Mouse (Mus musculus): ENCODE measurements at regions not wholly inside any gene's neighbourhood (a gene's known extent, or its start where the extent isn't known, plus 50 kb on each side); places are given as distances from the start of the nearest gene placed in this dataset.
"Not testable (repeated sequence)": the region's sequence is repeated elsewhere in the genome, so short reads cannot be mapped to it uniquely, and the experiment has no call there.

DNA sequence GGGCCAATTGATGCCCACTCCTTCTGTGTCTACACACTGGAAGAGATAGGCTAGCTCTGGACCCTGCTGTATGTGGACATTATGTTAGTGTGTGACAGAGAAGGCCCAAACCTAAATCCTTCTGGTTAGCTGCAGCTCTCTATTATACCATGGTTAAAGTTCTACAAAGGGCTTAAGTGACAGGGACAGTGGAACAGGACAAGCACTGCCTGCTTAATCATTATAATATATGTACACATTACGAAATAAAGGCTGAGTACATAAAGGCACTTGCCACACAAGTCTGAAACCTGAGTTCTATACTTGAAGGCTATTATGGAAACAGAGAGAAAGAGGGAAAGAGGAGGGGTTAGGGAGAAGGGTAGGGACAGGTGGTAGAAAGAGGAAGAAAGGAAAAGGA lies 55.2 kb downstream of the Rdh14 start:
- DNase-seq (ENCODE audit: low spot score in 2 of 2): no peak

DNA sequence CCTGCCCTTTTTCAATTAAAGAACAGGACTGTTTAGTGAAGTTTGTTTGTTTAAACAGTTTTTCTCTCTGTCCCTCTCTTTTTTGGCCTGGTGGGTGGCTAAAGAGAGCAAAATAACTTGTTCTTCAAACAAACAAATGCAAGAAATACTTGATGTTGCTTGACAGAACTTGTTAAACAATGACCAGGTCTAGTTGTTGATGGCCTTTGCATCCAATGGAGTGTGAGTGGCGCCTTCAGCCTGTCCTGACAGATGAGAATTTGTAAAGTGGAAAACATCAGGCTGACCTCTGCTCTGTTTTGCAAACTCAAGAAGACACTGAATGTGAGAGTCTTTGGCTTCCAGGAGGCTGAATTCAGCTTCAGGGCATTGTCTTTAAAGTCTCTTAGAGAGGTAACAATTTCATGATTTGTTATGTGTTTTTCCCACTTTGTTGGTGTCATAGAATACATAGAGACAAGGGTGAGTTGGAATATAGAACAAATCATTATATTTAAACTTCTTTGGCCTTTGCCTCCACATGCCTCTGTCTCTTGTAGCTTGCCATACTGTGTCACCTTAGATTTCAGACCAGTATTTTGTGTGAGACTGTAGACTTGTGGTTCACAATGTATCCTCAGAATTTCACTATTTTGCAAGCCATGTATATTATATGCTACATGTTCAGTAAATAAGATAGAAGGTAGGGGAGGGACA lies 67.5 kb downstream of the Rdh14 start:
- no peak for DNase-seq (ENCODE audit: low spot score in 2 of 2)

DNA sequence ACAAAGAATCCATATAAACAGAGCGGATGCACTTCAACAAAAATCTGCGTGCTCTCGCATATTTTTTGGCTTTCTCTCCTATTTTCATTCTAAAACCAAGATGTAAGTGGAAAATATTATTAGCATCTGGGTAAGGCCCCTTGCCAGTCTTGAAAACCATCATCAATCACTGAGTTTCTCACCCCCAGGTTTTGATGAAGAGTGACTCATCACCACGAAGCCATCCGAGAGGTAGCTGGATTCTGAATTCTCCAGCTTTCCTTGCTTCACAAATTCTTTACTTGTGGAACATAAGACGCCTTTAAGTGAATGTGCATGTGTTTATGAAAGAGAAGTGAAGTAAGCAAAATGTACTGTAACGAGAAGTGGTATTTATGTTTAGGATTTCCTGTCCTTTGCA lies 71.2 kb downstream of the Rdh14 start:
- DNase-seq (ENCODE audit: low spot score in 2 of 2): no peak

DNA sequence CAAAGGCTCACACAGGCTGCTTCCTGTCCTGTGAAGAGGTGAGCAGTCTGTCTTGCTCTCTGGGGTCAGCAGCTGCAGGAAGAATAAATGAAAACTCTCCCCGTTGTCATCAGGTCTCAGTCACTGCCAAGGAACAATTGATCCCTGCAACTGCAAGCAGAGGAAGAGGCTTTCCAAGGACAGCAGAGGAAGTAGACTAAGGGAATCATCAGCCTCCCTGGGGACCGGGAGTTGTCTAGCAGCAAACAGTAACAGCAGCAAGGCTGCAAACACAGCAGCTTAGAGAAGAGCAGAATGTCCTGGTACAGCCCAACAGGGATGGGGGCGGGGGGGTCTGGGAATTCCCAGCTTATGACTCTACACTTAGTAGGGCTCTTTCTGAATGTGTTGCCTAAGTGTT lies 72.4 kb downstream of the Rdh14 start:
- DNase-seq (ENCODE audit: low spot score in 2 of 2): no peak

DNA sequence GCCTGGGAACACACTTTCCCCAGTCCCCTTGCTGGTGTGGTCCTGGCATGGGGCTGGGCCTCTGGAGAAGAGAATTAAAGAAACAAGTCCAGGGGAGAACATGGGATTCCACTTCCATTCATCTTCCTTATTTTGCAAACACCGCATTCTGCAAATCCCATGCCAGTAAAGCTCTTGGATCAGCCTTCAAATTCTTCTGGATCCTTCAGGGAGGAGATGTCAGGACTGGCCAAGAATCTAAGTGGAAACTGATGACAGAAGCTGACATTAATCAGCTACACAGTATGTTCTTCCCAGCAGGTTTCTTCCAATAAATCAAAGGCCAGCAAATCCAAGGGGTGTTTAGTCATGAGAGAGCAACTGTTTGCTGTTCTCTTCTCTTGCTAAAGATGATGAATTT lies 83.4 kb downstream of the Rdh14 start:
- no peak for DNase-seq (ENCODE audit: low spot score in 2 of 2)

DNA sequence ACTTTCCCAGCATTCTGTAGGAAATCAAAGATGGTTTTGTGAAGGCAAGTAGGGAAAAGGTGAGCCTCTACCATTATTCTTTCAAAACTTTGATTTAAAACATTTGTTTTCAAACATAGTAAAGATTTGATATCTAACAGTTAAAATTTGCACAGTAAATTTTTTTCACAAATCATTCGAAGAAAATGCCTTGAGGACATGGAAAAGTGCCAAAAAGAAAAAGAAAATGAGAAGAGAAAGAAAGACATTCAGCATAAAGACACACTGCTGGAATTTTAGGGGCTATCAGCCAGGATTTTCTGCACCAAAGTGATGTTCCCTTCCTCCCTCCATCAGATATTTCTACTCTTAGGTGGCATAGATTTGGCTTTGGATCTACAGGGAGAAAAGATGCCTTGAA lies 90.2 kb downstream of the Rdh14 start:
- no peak for DNase-seq (ENCODE audit: low spot score in 2 of 2)

DNA sequence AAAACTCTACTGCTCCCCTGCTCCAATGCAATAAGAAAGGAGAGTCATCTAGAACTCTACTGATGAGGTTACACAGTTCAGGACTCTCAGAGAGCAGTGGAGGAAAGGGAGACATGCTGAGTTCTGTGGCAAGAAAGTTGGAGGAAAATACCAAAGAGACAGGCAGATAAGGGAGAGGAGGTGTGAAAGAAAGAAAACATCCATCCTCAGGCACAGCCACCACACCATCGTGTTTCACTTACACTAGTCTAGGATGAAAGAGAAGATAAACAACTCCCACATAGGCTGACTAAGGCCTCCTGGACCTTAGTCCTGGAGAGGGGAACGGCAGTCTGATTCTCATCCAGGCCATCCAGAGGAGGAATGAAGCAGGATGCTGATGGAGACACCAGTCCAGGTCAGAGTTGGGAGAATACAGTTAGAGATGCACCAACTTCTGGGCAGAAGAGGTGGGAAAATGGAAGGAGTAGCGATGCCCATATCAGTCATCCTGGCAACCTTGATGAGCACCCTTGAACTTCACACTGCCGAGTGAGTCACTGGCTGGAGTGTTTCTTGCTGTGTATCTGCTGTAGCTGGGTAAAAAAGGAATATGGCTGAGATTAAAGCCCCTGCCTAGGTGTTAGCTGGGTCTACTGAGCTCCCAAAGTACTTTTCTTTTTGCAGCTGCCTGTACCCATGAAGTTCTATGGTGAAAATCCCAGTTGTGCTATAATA lies 91.9 kb downstream of the Rdh14 start:
- no peak for DNase-seq (ENCODE audit: low spot score in 2 of 2)

DNA sequence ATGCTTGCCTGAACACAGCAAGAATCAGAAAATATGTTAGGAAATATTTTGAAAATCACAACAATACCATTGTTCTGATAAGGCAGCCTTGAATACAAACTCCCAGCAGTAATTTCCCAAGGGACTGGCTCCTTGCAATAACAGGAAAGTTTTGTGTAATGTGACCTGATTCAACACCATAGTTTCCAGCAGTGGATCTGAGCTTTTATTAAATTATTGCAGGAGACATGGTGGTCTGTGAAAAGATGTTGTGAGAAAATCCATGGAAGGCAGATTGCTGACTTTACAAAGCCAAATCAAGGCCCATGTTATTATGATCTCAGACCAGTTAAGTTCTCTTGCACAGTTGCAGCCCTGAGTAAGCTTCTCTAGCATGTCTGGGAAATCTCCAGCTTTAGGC lies 116.1 kb downstream of the Rdh14 start:
- no peak for DNase-seq (ENCODE audit: low spot score in 2 of 2)

DNA sequence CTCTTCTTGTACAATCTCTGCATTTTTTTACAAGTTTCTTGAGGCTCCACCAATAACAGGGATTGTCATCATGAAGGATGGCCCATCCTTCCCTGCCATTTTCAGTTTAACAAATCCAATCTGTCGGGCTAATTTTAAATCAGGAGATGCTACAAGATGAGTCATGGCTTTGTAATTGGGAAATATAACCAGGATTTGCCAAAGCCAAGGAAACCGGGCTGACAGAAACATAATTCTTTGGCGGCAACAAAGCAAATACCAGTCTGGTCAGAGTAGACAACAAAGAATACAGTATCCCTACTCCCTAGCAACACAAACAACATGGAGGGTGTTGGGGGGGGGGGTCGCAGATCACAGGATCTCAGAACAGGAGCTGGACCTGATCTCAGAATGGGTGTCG lies 123.0 kb downstream of the Rdh14 start:
- no peak for DNase-seq (ENCODE audit: low spot score in 2 of 2)

DNA sequence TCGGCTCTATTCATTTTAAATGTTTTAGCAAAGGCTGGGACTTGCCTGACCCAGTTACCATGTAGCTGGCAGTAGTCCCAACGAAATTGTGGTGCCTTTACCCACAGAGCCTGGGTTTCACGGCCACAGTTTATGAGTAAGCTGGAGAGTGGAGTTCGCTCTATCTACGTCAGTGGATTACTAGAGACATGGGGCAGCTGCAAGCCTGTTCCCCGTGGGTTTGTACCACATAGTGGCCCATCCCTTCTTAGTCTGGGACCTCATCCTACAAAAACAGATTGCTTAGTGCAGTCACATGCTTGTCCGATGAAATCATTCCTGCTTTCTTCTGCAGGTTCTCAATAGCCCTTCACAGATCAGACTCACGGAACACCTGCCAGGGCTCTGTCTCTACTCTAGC lies 123.7 kb downstream of the Rdh14 start:
- DNase-seq (ENCODE audit: low spot score in 2 of 2): no peak

DNA sequence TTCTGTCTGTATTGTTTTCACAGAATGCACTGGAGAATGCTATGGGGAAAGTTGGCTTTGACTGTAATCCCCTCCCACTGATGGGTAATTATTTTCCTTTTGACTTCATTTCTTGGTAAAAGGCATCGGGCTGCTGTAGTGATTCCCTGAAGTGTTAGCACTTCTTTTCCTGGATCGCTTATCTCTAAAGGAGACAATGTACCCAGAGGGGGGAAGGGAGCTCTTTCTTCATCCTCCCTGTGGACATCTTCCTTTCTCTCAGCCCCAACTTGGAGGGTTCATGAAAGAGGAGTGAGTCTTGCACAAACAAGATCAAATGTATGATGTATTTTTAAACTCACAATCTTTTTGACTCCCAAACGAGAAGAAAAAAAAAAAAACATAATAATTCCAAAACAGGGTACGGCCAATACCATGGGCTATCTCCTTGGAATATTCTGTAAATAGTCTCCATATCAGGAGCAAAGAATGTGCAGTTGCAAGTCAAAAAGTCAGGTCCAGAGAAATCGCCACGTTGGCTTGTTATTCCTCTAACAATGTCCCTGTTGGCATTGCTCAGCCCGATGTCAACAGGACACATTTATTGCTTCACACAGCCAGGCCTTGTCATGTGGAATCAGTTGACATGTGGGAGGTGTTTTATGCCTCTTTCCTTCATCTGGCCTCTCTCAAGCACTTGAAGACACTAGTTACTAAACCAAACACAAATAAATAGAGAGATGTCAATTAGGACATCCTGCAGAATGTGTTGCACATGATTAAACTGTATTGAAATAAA lies 134.1 kb downstream of the Rdh14 start:
- no peak for DNase-seq (ENCODE audit: low spot score in 2 of 2)

DNA sequence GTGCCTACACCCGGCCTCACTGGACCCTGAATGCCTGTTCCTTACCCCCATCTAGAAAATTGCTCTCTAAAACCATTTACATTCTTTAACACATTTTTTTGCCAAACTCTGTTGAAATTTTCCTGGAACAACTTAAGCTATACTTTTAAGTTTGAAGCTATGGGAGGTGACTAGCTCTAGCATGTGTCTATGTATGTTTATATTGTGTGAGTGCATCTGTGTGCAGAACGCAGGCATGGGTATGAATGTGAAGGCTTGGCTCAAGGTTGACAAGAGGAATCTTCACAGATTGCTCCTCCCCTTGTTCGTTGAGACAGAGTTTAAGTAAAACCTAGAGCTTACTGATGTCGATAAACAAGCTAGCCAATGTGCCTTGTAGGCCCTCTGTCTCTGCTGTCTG lies 135.4 kb downstream of the Rdh14 start:
- DNase-seq (ENCODE audit: low spot score in 2 of 2): no peak

DNA sequence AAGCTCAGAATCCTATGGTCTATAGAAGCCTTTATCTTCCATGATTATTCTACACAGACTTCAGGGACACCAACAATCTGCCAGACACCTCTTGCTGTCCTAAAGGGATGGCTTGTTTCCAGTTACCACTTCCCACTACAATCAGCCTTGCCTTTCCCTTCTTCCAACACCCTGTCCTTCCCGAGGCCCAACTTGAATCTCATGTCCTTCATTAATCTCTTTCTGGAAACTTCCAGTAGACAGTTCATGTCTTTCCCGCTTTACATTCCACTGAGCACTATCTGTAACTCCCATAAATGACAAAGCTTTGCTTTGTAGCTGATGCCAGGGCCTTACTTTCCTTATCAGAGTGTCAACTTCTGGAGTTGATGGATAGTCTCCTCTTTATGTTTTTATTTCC lies 138.5 kb downstream of the Rdh14 start:
- DNase-seq (ENCODE audit: low spot score in 2 of 2): no peak

DNA sequence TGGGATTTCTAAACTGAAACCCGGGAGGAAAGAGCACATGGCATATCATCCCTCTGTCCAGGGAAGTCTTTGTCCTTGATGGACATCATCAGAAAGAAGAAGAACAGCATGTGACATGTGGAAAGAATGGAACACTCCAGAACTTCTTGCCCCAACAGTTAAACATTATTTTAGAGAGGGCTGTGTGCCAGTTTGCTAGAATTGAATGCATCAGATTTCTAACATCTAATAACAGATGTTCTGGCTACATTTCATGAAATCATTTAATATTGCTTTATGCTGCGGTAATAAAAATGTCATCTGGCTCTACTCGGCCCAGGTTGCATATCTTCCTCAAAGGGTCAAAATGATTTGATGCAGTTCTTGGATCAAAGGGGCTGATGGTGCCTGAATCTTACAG lies 140.4 kb downstream of the Rdh14 start:
- no peak for DNase-seq (ENCODE audit: low spot score in 2 of 2)

DNA sequence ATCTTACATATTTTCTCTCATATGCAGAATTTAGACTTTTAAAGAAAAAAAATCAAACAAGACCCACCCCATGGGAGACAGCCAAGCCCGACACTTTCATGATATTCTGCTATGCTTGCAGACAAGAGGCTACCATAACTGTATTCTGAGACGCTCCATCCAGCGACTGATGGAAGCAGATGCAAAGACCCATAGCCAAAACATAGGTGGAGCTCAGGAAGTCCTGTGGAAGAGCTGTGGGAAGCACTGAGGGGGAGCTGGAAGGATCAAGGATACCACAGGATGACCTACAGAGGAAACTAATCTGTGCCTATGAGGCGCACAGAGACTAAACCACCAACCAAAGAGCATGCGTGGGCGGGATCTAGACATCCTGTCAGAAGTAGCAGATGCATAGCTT lies 143.4 kb downstream of the Rdh14 start:
- DNase-seq (ENCODE audit: low spot score in 2 of 2): no peak

DNA sequence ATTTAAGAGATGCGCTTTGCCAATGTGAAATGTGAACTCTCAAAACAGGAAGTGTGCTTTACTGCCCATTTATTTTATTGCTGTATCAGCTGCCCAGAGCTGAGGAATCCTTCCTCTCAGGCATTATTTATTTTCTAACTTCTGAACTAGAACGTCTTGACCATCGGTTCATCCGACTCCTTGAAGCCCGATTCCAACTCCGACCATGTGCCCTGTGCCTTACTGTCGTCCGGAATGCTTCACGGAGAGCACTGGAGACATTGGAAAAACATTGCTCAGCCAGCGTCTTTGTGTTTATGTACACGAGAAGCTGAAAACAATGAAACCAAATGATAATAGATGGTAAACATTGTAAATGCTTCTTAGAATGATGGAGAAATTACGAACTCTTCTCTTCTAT lies 145.7 kb downstream of the Rdh14 start:
- no peak for DNase-seq (ENCODE audit: low spot score in 2 of 2)

DNA sequence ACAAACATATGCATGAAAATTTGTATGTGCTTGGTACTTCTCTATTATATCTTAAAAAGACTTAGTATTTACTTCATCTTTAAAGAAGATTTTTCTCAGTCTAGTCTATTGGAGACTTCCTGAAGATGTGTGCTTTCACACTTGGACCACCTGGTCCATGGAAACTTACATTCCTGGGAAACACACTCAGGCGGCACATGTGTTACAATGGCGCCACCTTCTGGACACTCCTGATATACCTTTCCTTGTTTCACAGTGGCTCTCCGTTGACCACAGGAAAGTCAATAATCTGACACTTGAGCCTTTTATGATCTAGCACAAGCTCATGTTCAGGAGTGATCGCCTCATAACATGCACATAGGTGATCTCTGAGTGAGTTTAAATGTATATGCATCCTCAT lies 146.5 kb downstream of the Rdh14 start:
- no peak for DNase-seq (ENCODE audit: low spot score in 2 of 2)

DNA sequence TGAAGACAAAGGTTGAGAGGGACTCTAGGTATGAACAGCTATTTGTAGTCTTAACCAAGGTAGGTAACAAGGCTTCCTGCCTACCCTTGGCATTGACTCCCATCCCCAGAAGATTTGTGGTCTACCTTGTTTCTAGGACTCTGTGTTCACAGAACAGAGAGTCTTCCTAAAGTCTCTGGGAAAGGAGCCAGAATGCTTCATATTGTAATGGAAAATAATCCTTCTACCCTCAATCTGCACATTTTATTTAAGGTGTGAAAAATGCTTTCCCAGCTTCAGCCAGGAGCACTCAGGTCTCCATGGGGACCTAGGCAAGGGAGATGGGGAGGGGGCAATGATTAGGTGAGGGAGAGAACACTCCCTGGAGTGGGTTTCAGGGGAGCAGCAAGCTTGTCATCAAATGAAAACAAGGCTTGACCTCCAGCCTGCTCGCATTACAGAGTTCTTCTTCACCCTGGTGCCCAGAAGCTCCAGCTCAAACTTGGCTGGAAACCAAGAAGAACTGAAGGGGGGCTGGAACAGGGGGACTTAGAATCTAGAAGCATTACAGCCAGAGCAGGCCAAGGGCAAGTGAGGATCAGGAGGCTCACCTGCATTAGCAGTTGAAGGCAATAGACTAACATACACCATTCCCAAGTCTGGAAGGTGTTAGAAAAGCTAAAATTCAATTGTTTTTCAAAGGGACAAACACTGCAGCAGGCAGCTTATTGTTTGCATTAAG lies 159.1 kb downstream of the Rdh14 start:
- DNase-seq (ENCODE audit: low spot score in 2 of 2): no peak

DNA sequence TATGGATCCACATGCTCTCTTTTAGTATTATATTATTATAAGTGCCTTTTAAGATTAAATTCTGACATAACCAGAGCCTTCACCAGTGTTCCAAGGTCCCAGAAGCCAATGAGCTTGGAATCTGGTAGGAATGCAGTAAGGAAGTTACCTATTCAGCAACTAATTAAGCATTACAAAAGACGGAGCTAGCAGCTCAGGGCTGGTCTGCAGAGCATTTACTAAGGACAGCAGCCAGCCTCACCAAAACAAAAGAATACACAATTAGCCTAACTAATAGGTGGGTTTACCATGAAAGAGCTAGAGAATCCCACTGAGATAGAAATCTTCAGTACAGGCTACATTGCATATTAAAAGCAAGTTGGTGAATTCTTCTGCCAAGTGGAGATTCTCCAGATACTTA lies 164.1 kb downstream of the Rdh14 start:
- DNase-seq (ENCODE audit: low spot score in 2 of 2): not testable (repeated sequence)

DNA sequence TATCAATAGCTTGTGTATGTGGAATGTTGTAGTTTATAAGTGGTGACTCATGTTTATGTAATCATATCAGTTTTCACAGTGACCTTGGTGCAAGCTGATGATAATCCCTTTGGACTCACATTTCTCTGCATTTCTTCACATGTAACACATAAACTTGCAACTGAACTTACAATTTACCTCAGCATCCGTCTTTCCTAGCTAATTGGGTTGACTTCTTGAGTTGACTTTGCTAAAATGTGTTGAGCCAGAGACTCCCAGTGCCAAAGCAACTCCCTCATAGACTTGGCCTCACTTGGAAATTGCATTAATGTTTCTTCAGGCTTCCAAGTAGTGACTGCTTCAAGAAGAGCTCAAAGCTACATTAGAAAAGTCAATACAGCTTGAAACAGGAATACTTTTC lies 172.4 kb downstream of the Rdh14 start:
- DNase-seq (ENCODE audit: low spot score in 2 of 2): no peak

DNA sequence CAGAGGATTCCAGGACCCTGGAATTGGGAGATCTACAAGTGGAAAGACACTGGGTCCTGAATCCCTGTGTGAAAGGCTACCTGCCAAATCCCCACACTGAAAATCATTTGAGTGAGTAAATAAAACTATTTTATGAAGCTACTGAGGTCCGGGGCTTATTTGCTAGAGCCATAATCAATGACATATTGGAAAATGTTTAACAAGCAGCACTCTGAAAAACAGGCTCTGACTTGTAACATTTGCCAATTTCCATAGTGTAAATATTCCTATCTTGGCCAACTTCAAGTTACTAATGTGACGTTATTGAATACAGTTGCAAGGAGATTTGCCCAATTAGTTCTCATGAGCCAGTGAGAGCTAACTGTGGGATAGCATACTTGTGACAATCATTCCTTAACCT lies 177.3 kb downstream of the Rdh14 start:
- no peak for DNase-seq (ENCODE audit: low spot score in 2 of 2)

DNA sequence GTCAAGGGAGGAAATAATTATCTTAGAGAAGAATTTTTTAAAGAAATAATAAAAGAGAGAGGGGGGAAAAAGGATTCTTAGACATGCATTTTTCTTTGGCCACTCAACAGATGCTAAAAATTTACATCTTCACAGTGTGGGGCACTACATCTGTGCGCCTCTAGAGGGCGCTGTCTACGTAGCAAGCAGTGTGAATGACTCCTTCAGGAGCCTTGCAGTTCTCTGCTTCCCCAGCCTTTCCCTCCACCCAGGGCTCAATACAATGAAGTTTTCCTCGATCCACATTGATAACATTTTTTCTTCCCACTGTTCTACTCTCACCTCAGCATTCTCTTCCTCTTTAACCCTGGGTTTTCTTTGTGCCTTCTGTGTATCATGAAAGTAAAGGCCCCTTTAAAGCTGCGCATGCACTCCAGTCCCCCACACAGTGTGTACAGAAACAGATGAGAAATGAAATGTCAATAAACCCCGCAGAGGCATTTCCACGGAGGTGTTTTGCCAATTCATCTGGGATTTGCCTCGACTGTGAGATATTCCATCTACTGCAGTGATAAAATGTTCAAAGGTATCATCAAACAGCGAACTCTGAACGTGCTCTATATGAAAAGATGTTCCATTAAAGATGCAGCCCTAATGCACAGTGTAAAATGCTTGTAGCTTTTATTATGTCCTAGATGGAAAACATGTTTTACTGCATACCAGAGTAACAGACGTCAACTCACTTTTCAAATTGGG lies 181.2 kb downstream of the Rdh14 start:
- no peak for DNase-seq (ENCODE audit: low spot score in 2 of 2)

Measured in natural killer cell, adult 2 months (primary cell).